Mouse (Mus musculus) limb, embryonic 11.5 days (tissue): ENCODE measurements at regions not wholly inside any gene's neighbourhood (a gene's known extent, or its start where the extent isn't known, plus 50 kb on each side); places are given as distances from the start of the nearest gene placed in this dataset.

Source experiments
- ATAC-seq: fragments of 200-750 bp; cut with Nextera tagmentation; 2 replicates; pipeline ENCODE4 v1.8.0; 2017; ENCODE audit warnings: low read depth; ENCODE audit not compliant: insufficient number of reproducible peaks, low FRiP score, low TSS enrichment
- DNase-seq: peaks from one replicate; pipeline ENCODE4 v3.0.0-alpha.2; 2015; ENCODE audit warnings: low spot score
- H3K27ac ChIP-seq: fragments of 300-500 bp; sonication (generic); replicated peaks from 2 replicates; pipeline ENCODE4 v1.5.1; 2014; ENCODE audit warnings: low read depth, mild to moderate bottlenecking, low read length
- H3K27me3 ChIP-seq: fragments of 300-500 bp; sonication (generic); 2 replicates; pipeline ENCODE4 v1.6.1; 2014; ENCODE audit warnings: mild to moderate bottlenecking, low read length, mixed read lengths; ENCODE audit not compliant: control insufficient read depth, insufficient read depth
- H3K36me3 ChIP-seq: fragments of 300-500 bp; sonication (generic); 2 replicates; pipeline ENCODE4 v1.6.1; 2014; ENCODE audit warnings: mild to moderate bottlenecking, low read length, moderate library complexity, mixed read lengths; ENCODE audit not compliant: control insufficient read depth, insufficient read depth
- H3K4me1 ChIP-seq: fragments of 300-500 bp; sonication (generic); 2 replicates; pipeline ENCODE4 v1.6.1; 2014; ENCODE audit warnings: low read length, mixed read lengths; ENCODE audit not compliant: control insufficient read depth, insufficient read depth
- H3K4me2 ChIP-seq: fragments of 300-500 bp; sonication (generic); 2 replicates; pipeline ENCODE4 v1.6.1; 2014; ENCODE audit warnings: low read depth, mild to moderate bottlenecking, moderate library complexity; ENCODE audit not compliant: severe bottlenecking
- H3K4me3 ChIP-seq: fragments of 300-500 bp; sonication (generic); 2 replicates; pipeline ENCODE4 v1.5.1; 2014; ENCODE audit warnings: low read depth, low read length
- H3K9ac ChIP-seq: fragments of 300-500 bp; sonication (generic); 2 replicates; pipeline ENCODE4 v1.6.1; 2014; ENCODE audit warnings: mild to moderate bottlenecking, low read length
- H3K9me3 ChIP-seq: fragments of 300-500 bp; sonication (generic); 2 replicates; pipeline ENCODE4 v1.6.1; 2016; ENCODE audit warnings: low read length; ENCODE audit not compliant: control insufficient read depth
- WGBS: fragments of 180-500 bp; shearing (Covaris S2); extraction: QIAGEN DNeasy Blood & Tissue Kit; methylation state at CpG from one replicate; pipeline ENCODE4 v1.1.7; 2014; 5-methylcytosine and 5-hydroxymethylcytosine counted together

GRCm38 (mm10) chr5:4625206-4625605 lies 132.6 kb downstream of the Fzd1 start:
- no peak overlapping the region for H3K9ac ChIP-seq
- no peaks in the 10 kb centered on the region for H3K36me3 ChIP-seq
- 65% methylated on average over 6 of the region's 6 CpGs for WGBS
- H3K9me3 ChIP-seq = no peaks in the 10 kb centered on the region
- no peaks in the 10 kb centered on the region for H3K27me3 ChIP-seq
- H3K4me2 ChIP-seq = no peak overlapping the region
- H3K4me1 ChIP-seq = no peaks in the 10 kb centered on the region
- DNase-seq = no peak
- H3K27ac ChIP-seq = no peak overlapping the region
- no peak for ATAC-seq
- no peak overlapping the region for H3K4me3 ChIP-seq

- Histone ChIP-seq H3K36me3 (no peaks in the 10 kb centered on the region), H3K9me3 (no peaks in the 10 kb centered on the region), H3K4me1 (no peaks in the 10 kb centered on the region), H3K27ac (peak overlapping the region; percentile 43), H3K4me3 (no peak overlapping the region), H3K27me3 (no peaks in the 10 kb centered on the region), H3K4me2 (no peak overlapping the region), H3K9ac (no peak overlapping the region)
- 9% methylated on average over 4 of the region's 4 CpGs for WGBS
- ATAC-seq (peak; percentile 55; the same call in 1 of the 2 replicates), DNase-seq (peak; percentile 41)
Observed at GRCm38 (mm10) chr5:4623625-4624024, 134.2 kb downstream of the Fzd1 start.

- Histone ChIP-seq H3K9me3 (no peaks in the 10 kb centered on the region), H3K36me3 (no peaks in the 10 kb centered on the region), H3K9ac (no peak overlapping the region), H3K27me3 (no peaks in the 10 kb centered on the region), H3K4me2 (no peak overlapping the region), H3K4me3 (no peak overlapping the region), H3K27ac (no peak overlapping the region), H3K4me1 (no peaks in the 10 kb centered on the region)
- ATAC-seq (no peak), DNase-seq (no peak)
- 80% methylated on average over 4 of the region's 4 CpGs for WGBS
Observed at GRCm38 (mm10) chr5:4620513-4621210, 137.2 kb downstream of the Fzd1 start.

GRCm38 (mm10) chr5:4615233-4615632 lies 142.6 kb downstream of the Fzd1 start:
- no peak overlapping the region for H3K27ac ChIP-seq
- DNase-seq (no peak), ATAC-seq (no peak)
- H3K9me3 ChIP-seq = no peaks in the 10 kb centered on the region
- H3K4me3 ChIP-seq = no peak overlapping the region
- H3K36me3 ChIP-seq = no peaks in the 10 kb centered on the region
- no peaks in the 10 kb centered on the region for H3K4me1 ChIP-seq
- WGBS = 72% methylated on average over 2 of the region's 2 CpGs
- H3K4me2 ChIP-seq = no peak overlapping the region
- H3K27me3 ChIP-seq = no peaks in the 10 kb centered on the region
- no peak overlapping the region for H3K9ac ChIP-seq

GRCm38 (mm10) chr5:4597471-4597870 lies 160.4 kb downstream of the Fzd1 start:
- no peak for ATAC-seq
- Histone ChIP-seq H3K4me3 (no peak overlapping the region), H3K27ac (no peak overlapping the region), H3K36me3 (no peaks in the 10 kb centered on the region), H3K9ac (no peak overlapping the region), H3K27me3 (no peaks in the 10 kb centered on the region), H3K4me2 (no peak overlapping the region), H3K9me3 (no peaks in the 10 kb centered on the region), H3K4me1 (no peaks in the 10 kb centered on the region)
- 90% methylated on average over 3 of the region's 3 CpGs for WGBS
- DNase-seq = no peak

GRCm38 (mm10) chr5:4595010-4595409 lies 162.8 kb downstream of the Fzd1 start:
- Histone ChIP-seq H3K4me1 (no peaks in the 10 kb centered on the region), H3K27ac (no peak overlapping the region), H3K27me3 (no peaks in the 10 kb centered on the region), H3K4me3 (no peak overlapping the region), H3K9me3 (no peaks in the 10 kb centered on the region), H3K36me3 (no peaks in the 10 kb centered on the region), H3K9ac (no peak overlapping the region), H3K4me2 (no peak overlapping the region)
- ATAC-seq (no peak), DNase-seq (no peak)
- WGBS = 81% methylated on average over 2 of the region's 2 CpGs

- H3K4me3 ChIP-seq = no peak overlapping the region
- H3K4me2 ChIP-seq = no peak overlapping the region
- WGBS = 81% methylated on average over 2 of the region's 2 CpGs
- no peak overlapping the region for H3K27ac ChIP-seq
- no peaks in the 10 kb centered on the region for H3K4me1 ChIP-seq
- no peaks in the 10 kb centered on the region for H3K36me3 ChIP-seq
- ATAC-seq (no peak), DNase-seq (no peak)
- no peak overlapping the region for H3K9ac ChIP-seq
- no peaks in the 10 kb centered on the region for H3K9me3 ChIP-seq
- no peaks in the 10 kb centered on the region for H3K27me3 ChIP-seq
Observed at GRCm38 (mm10) chr5:4594562-4594961, 163.3 kb downstream of the Fzd1 start.

GRCm38 (mm10) chr5:4593638-4594381 lies 164.0 kb downstream of the Fzd1 start:
- no peak for DNase-seq
- Histone ChIP-seq H3K9ac (no peak overlapping the region), H3K4me3 (no peak overlapping the region), H3K36me3 (no peaks in the 10 kb centered on the region), H3K27me3 (no peaks in the 10 kb centered on the region), H3K9me3 (no peaks in the 10 kb centered on the region), H3K4me2 (no peak overlapping the region), H3K27ac (no peak overlapping the region), H3K4me1 (no peaks in the 10 kb centered on the region)
- no peak for ATAC-seq
- WGBS = 64% methylated on average over 5 of the region's 5 CpGs
